Mouse (Mus musculus): ENCODE measurements around the gene Ndufb8. TPM values are rescaled to one million over a fixed set of nuclear protein-coding genes. Genes with fewer than 3 reads are reported as not detected.
A peak's percentile ranks its signal among the peaks of the same experiment; 100 is the strongest.

Ndufb8 gene
- polyA plus RNA-seq, 1 experiment from 2014 or later, result 667 TPM

- 33% methylated on average over 14 of the region's 14 CpGs for WGBS
- Histone ChIP-seq H3K4me3 (ENCODE audit: low read length) (no peak overlapping the region), H3K4me1 (ENCODE audit: control insufficient read depth, insufficient read depth, low read length) (peaks cover 22% of the 10 kb centered on the region), H3K9me3 (ENCODE audit: control insufficient read depth, low read length) (no peaks in the 10 kb centered on the region), H3K36me3 (ENCODE audit: control insufficient read depth, insufficient read depth, low read length) (no peaks in the 10 kb centered on the region), H3K9ac (ENCODE audit: low read depth, low read length) (no peak overlapping the region), H3K27me3 (replicated peaks; ENCODE audit: control insufficient read depth, insufficient read depth, low read length) (peaks cover 34% of the 10 kb centered on the region), H3K4me2 (ENCODE audit: low read depth, low read length) (no peak overlapping the region), H3K27ac (ENCODE audit: low read length) (peak overlapping the region; percentile 17)
- ATAC-seq, result no peak
Observed at GRCm38 (mm10) chr19:44514521-44515451, 40.5 kb downstream of the Ndufb8 start.

DNA sequence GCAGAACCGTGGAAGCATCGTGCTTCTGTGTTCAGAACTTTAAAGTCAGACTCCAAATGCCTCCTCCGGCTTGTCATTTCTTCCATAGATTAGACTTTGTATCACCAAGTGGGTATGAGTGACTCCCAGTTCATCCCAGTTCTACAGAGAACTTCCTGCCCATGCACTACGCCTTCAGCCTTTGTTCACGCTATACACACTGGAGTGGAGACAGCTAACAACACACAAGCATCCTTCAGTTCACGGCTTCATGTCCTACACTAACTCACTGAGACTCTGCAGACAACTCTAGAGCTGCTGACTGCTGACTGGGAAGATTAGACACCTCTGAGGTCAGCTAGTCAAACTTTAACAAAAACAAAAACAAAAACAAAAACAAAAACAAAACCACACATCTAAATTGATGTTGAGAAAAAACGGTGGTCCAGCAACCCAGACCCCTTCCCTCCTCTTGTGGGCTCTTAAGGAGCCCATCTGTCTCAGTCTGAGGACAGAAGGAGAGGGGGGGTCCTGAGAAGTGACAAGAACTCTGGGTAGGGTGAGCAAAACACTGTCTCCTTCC is 41.2 kb downstream of the Ndufb8 start:
- no peak overlapping the region for H3K4me2 ChIP-seq (ENCODE audit: low read depth, low read length)
- H3K9ac ChIP-seq (ENCODE audit: low read depth, low read length), result no peak overlapping the region
- H3K4me3 ChIP-seq (ENCODE audit: low read length), result no peak overlapping the region
- no peak for ATAC-seq
- peaks cover 17% of the 10 kb centered on the region for H3K4me1 ChIP-seq (ENCODE audit: control insufficient read depth, insufficient read depth, low read length)
- H3K27ac ChIP-seq (ENCODE audit: low read length), result no peak overlapping the region
- H3K27me3 ChIP-seq (replicated peaks; ENCODE audit: control insufficient read depth, insufficient read depth, low read length), result peaks cover 41% of the 10 kb centered on the region
- 32% methylated on average over 7 of the region's 7 CpGs for WGBS
- no peaks in the 10 kb centered on the region for H3K9me3 ChIP-seq (ENCODE audit: control insufficient read depth, low read length)
- H3K36me3 ChIP-seq (ENCODE audit: control insufficient read depth, insufficient read depth, low read length), result no peaks in the 10 kb centered on the region

GRCm38 (mm10) chr19:44513054-44513833 is 42.0 kb downstream of the Ndufb8 start:
- H3K4me1 ChIP-seq (ENCODE audit: control insufficient read depth, insufficient read depth, low read length), result peaks cover 16% of the 10 kb centered on the region; the same call in 1 of the 2 replicates
- 37% methylated on average over 11 of the region's 11 CpGs for WGBS
- no peak overlapping the region for H3K9ac ChIP-seq (ENCODE audit: low read depth, low read length)
- H3K27ac ChIP-seq (ENCODE audit: low read length), result no peak overlapping the region
- no peaks in the 10 kb centered on the region for H3K36me3 ChIP-seq (ENCODE audit: control insufficient read depth, insufficient read depth, low read length)
- H3K9me3 ChIP-seq (ENCODE audit: control insufficient read depth, low read length), result no peaks in the 10 kb centered on the region
- H3K4me2 ChIP-seq (ENCODE audit: low read depth, low read length), result no peak overlapping the region
- peaks cover 42% of the 10 kb centered on the region for H3K27me3 ChIP-seq (replicated peaks; ENCODE audit: control insufficient read depth, insufficient read depth, low read length)
- ATAC-seq, result no peak
- no peak overlapping the region for H3K4me3 ChIP-seq (ENCODE audit: low read length)

GRCm38 (mm10) chr19:44512601-44513000 is 42.6 kb downstream of the Ndufb8 start:
- Histone ChIP-seq H3K4me1 (ENCODE audit: control insufficient read depth, insufficient read depth, low read length) (peaks cover 16% of the 10 kb centered on the region; the same call in 1 of the 2 replicates), H3K4me2 (ENCODE audit: low read depth, low read length) (no peak overlapping the region), H3K9ac (ENCODE audit: low read depth, low read length) (no peak overlapping the region), H3K36me3 (ENCODE audit: control insufficient read depth, insufficient read depth, low read length) (no peaks in the 10 kb centered on the region), H3K4me3 (ENCODE audit: low read length) (no peak overlapping the region), H3K27me3 (replicated peaks; ENCODE audit: control insufficient read depth, insufficient read depth, low read length) (peaks cover 42% of the 10 kb centered on the region), H3K9me3 (ENCODE audit: control insufficient read depth, low read length) (no peaks in the 10 kb centered on the region), H3K27ac (ENCODE audit: low read length) (no peak overlapping the region)
- WGBS, result 38% methylated on average over 5 of the region's 5 CpGs
- ATAC-seq, result no peak

DNA sequence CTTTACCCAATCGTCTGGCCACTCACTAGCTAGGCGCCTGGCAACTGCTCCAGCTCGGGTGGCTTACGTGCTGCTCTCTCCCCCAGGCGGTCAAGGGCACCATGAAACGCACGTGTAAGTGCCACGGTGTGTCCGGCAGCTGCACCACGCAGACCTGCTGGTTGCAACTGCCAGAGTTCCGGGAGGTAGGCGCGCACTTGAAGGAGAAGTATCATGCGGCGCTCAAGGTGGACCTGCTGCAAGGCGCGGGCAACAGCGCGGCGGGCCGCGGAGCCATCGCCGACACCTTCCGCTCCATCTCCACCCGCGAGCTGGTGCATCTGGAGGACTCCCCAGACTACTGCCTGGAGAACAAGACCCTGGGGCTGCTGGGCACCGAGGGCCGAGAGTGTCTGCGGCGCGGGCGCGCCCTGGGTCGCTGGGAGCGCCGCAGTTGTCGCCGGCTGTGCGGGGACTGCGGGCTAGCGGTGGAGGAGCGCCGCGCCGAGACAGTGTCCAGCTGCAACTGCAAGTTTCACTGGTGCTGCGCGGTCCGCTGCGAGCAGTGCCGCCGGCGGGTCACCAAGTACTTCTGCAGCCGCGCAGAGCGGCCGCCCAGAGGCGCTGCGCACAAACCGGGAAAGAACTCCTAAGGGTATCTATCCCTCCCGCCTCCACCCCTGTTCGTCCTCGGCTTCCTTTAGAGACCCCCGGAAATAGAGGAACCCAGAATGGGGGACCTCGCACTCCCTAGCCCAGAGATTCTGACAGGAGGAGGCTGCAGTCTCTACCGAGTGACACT is 43.6 kb downstream of the Ndufb8 start:
- no peaks in the 10 kb centered on the region for H3K9me3 ChIP-seq (ENCODE audit: control insufficient read depth, low read length)
- H3K9ac ChIP-seq (ENCODE audit: low read depth, low read length), result peak overlapping the region; percentile 54
- H3K27ac ChIP-seq (ENCODE audit: low read length), result no peak overlapping the region
- peaks cover 42% of the 10 kb centered on the region for H3K27me3 ChIP-seq (replicated peaks; ENCODE audit: control insufficient read depth, insufficient read depth, low read length)
- peaks cover 16% of the 10 kb centered on the region; the same call in 1 of the 2 replicates for H3K4me1 ChIP-seq (ENCODE audit: control insufficient read depth, insufficient read depth, low read length)
- no peaks in the 10 kb centered on the region for H3K36me3 ChIP-seq (ENCODE audit: control insufficient read depth, insufficient read depth, low read length)
- ATAC-seq, result peak; percentile 44
- under 1% methylated on average over 66 of the region's 66 CpGs for WGBS
- peak overlapping the region; percentile 53 for H3K4me3 ChIP-seq (ENCODE audit: low read length)
- peak overlapping the region; percentile 88 for H3K4me2 ChIP-seq (ENCODE audit: low read depth, low read length)

GRCm38 (mm10) chr19:44510534-44511175 is 44.6 kb downstream of the Ndufb8 start:
- Histone ChIP-seq H3K4me2 (ENCODE audit: low read depth, low read length) (peak overlapping the region; percentile 88; the same call in 1 of the 2 replicates), H3K4me1 (ENCODE audit: control insufficient read depth, insufficient read depth, low read length) (peaks cover 16% of the 10 kb centered on the region; the same call in 1 of the 2 replicates), H3K9me3 (ENCODE audit: control insufficient read depth, low read length) (no peaks in the 10 kb centered on the region), H3K9ac (ENCODE audit: low read depth, low read length) (no peak overlapping the region), H3K36me3 (ENCODE audit: control insufficient read depth, insufficient read depth, low read length) (no peaks in the 10 kb centered on the region), H3K4me3 (ENCODE audit: low read length) (no peak overlapping the region; the same call in none of the 2 replicates), H3K27ac (ENCODE audit: low read length) (no peak overlapping the region), H3K27me3 (replicated peaks; ENCODE audit: control insufficient read depth, insufficient read depth, low read length) (peaks cover 42% of the 10 kb centered on the region)
- ATAC-seq, result no peak
- WGBS, result 5% methylated on average over 12 of the region's 12 CpGs

DNA sequence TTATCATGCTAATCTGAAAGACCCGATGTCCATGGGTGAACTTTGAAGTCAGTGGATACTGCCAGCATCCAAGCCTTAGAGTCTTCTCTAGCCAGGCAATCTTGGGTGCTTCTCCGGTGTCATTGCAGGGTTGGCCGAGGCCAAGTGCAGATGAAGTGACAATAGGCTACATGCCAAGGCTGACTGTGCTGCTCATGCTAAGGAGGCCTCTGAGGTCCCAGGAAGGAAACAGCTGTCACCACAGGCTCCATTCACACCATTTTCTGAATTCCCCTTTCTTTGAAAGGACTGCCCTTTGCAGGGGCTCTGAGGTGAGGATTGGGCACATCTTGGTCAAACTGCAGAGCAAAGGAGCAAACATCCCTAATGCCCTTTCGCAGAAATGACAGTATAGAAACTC is 52.5 kb downstream of the Ndufb8 start:
- Histone ChIP-seq H3K27ac (ENCODE audit: low read length) (no peak overlapping the region), H3K9me3 (ENCODE audit: control insufficient read depth, low read length) (no peaks in the 10 kb centered on the region), H3K36me3 (ENCODE audit: control insufficient read depth, insufficient read depth, low read length) (no peaks in the 10 kb centered on the region), H3K4me3 (ENCODE audit: low read length) (no peak overlapping the region), H3K9ac (ENCODE audit: low read depth, low read length) (no peak overlapping the region), H3K4me2 (ENCODE audit: low read depth, low read length) (no peak overlapping the region), H3K27me3 (replicated peaks; ENCODE audit: control insufficient read depth, insufficient read depth, low read length) (0 out of 2 replicates have a peak, but pooled peaks cover 2% of the 10 kb centered on the region), H3K4me1 (ENCODE audit: control insufficient read depth, insufficient read depth, low read length) (peaks cover 3% of the 10 kb centered on the region; the same call in 1 of the 2 replicates)
- 74% methylated on average over 4 of the region's 4 CpGs for WGBS
- ATAC-seq, result no peak

GRCm38 (mm10) chr19:44501925-44502324 is 53.3 kb downstream of the Ndufb8 start:
- no peak overlapping the region for H3K4me3 ChIP-seq (ENCODE audit: low read length)
- H3K27ac ChIP-seq (ENCODE audit: low read length), result no peak overlapping the region
- no peaks in the 10 kb centered on the region for H3K9me3 ChIP-seq (ENCODE audit: control insufficient read depth, low read length)
- no peak overlapping the region for H3K9ac ChIP-seq (ENCODE audit: low read depth, low read length)
- 0 out of 2 replicates have a peak, but pooled peaks cover 2% of the 10 kb centered on the region for H3K27me3 ChIP-seq (replicated peaks; ENCODE audit: control insufficient read depth, insufficient read depth, low read length)
- no peak overlapping the region for H3K4me2 ChIP-seq (ENCODE audit: low read depth, low read length)
- no peaks in the 10 kb centered on the region for H3K36me3 ChIP-seq (ENCODE audit: control insufficient read depth, insufficient read depth, low read length)
- peaks cover 3% of the 10 kb centered on the region; the same call in 1 of the 2 replicates for H3K4me1 ChIP-seq (ENCODE audit: control insufficient read depth, insufficient read depth, low read length)
- 64% methylated on average over 6 of the region's 6 CpGs for WGBS
- ATAC-seq, result no peak

All from intestine, embryonic 16.5 days (tissue).